Comparison of ENCODE assay signal across 30 mouse cellular contexts in genomic region chr10:99297721-99298120, GRCm38 (mm10). TPM values are rescaled to one million over a fixed set of nuclear protein-coding genes. Genes with fewer than 3 reads are reported as not detected.
DNase-seq lines count a peak whose midpoint lies in the region; ATAC-seq and TF ChIP-seq lines count a peak whose summit lies in the region.
"Had no signal": no experiment of that assay in that cellular context is flagged by ENCODE, and none has a peak within 500 bp of the region (broad histone marks: within the 10 kb centered on the region; RNA-seq: fewer than 3 reads in every experiment).

No protein-coding gene starts in this region.

- 29% methylated on average over 3 of the region's 3 CpGs for WGBS in lung, embryonic 16.5 days
- 53% methylated on average over 3 of the region's 3 CpGs for WGBS in lung, adult 2 months
- 56% methylated on average over 3 of the region's 3 CpGs for WGBS in limb, embryonic 10.5 days

- no peak overlapping the region for H3ac ChIP-seq in myocyte (ENCODE audit: control insufficient read depth, insufficient read length)

- no peak for DNase-seq in lung, adult 2 months
- peak; percentile 54 for DNase-seq in Muller cell, postnatal 12 days (ENCODE audit: inconsistent ontology term)
- no peak for DNase-seq in limb, embryonic 10.5 days (ENCODE audit: low spot score)
- no peak for DNase-seq in ovary, postnatal 10 days (ENCODE audit: low spot score)
- DNase-seq in gastrocnemius, postnatal 14 days = no peak
- DNase-seq: adrenal gland, postnatal 25 days; cerebellum, adult 18-20 months; cerebellum, postnatal 10 days; gastrocnemius, adult 2 months; heart, adult 2 months; kidney, adult 11 months; kidney, postnatal 25 days; retina, postnatal 1 day; right cerebral cortex, postnatal 25 days; spleen, adult 18-20 months; thymus, adult 2 months; thymus, postnatal 4 days had no signal

- no peak overlapping the region for H3K4me2 ChIP-seq in lung, embryonic 16.5 days (ENCODE audit: low read depth, low read length)
- peak overlapping the region; percentile 43 for H3K4me2 ChIP-seq in myocyte (ENCODE audit: low read depth)
- H3K4me2 ChIP-seq: forebrain, embryonic 15.5 days; heart, embryonic 12.5 days; hindbrain, embryonic 15.5 days; kidney, embryonic 15.5 days; liver, embryonic 11.5 days; neural tube, embryonic 13.5 days had no signal

- no peaks in the 10 kb centered on the region for H3K79me2 ChIP-seq in myocyte (ENCODE audit: control insufficient read depth, insufficient read depth)

- peak overlapping the region; percentile 27; the same call in 1 of the 2 replicates for H3K27ac ChIP-seq in lung, embryonic 16.5 days (ENCODE audit: low read length)
- H3K27ac ChIP-seq in limb, embryonic 10.5 days = peak overlapping the region; percentile 86; the same call in 1 of the 2 replicates
- H3K27ac ChIP-seq: forebrain, embryonic 15.5 days; gastrocnemius, adult 2 months; heart, adult 2 months; hindbrain, embryonic 15.5 days; kidney, embryonic 15.5 days; limb, embryonic 13.5 days; neural tube, embryonic 13.5 days had no signal

- H3K27me3 ChIP-seq in lung, embryonic 16.5 days (ENCODE audit: control insufficient read depth, insufficient read depth, low read depth, low read length) = no peaks in the 10 kb centered on the region
- no peaks in the 10 kb centered on the region for H3K27me3 ChIP-seq in limb, embryonic 10.5 days (ENCODE audit: low read depth, poor library complexity, severe bottlenecking)
- no peaks in the 10 kb centered on the region for H3K27me3 ChIP-seq in myocyte (ENCODE audit: control insufficient read depth, insufficient read depth, insufficient read length)
- H3K27me3 ChIP-seq: forebrain, embryonic 15.5 days; heart, embryonic 12.5 days; hindbrain, embryonic 15.5 days; kidney, embryonic 15.5 days; limb, embryonic 13.5 days; neural tube, embryonic 13.5 days had no signal

- peaks cover 15% of the 10 kb centered on the region for H3K4me1 ChIP-seq in lung, embryonic 16.5 days (replicated peaks; ENCODE audit: control insufficient read depth, insufficient read depth, low read length)
- H3K4me1 ChIP-seq in lung, adult 2 months (ENCODE audit: control insufficient read depth, insufficient read depth, low read length) = peaks cover 5% of the 10 kb centered on the region
- H3K4me1 ChIP-seq in limb, embryonic 10.5 days = peaks cover 37% of the 10 kb centered on the region

- peak; percentile 73 for ATAC-seq in lung, embryonic 16.5 days (ENCODE audit: low read depth)
- ATAC-seq in cerebellum, adult (ENCODE audit: insufficient number of reproducible peaks, low FRiP score, low TSS enrichment) = no peak
- ATAC-seq: forebrain, embryonic 15.5 days; inflammation-experienced regulatory T-cells, adult 6 months had no signal

- intact Hi-C loops in gastrocnemius, postnatal 14 days (cut with DNase I; ENCODE audit: low total_unique reads) = no loop called here

- TF ChIP-seq POLR2A in lung, adult 2 months (IDR thresholded peaks at IDR 0.05; ENCODE audit: borderline replicate concordance, extremely low read depth, low read depth, low read length) = no peak
- no peak for TF ChIP-seq POLR2A in myocyte (IDR thresholded peaks at IDR 0.05; ENCODE audit: insufficient read length, low read depth)

- no peaks in the 10 kb centered on the region for H3K9me3 ChIP-seq in lung, embryonic 16.5 days (ENCODE audit: control insufficient read depth, low read length)
- H3K9me3 ChIP-seq in limb, embryonic 10.5 days (replicated peaks) = no peaks in the 10 kb centered on the region
- H3K9me3 ChIP-seq: forebrain, embryonic 15.5 days; heart, embryonic 12.5 days; hindbrain, embryonic 15.5 days; kidney, embryonic 15.5 days; limb, embryonic 13.5 days; midbrain, embryonic 10.5 days; neural tube, embryonic 13.5 days had no signal

- H3K9ac ChIP-seq in lung, embryonic 16.5 days (ENCODE audit: low read length) = no peak overlapping the region
- H3K9ac ChIP-seq: forebrain, embryonic 15.5 days; heart, embryonic 12.5 days; hindbrain, embryonic 15.5 days; kidney, embryonic 15.5 days; limb, embryonic 13.5 days; neural tube, embryonic 13.5 days had no signal

- H3K36me3 ChIP-seq in lung, embryonic 16.5 days (ENCODE audit: control insufficient read depth, insufficient read depth, low read length) = no peaks in the 10 kb centered on the region
- no peaks in the 10 kb centered on the region for H3K36me3 ChIP-seq in limb, embryonic 10.5 days
- no peaks in the 10 kb centered on the region for H3K36me3 ChIP-seq in myocyte (ENCODE audit: control insufficient read depth, insufficient read depth)
- H3K36me3 ChIP-seq: forebrain, embryonic 15.5 days; G1E; heart, embryonic 12.5 days; hindbrain, embryonic 15.5 days; kidney, embryonic 15.5 days; limb, embryonic 13.5 days; midbrain, embryonic 10.5 days; neural tube, embryonic 13.5 days had no signal

- no peak overlapping the region for H3K4me3 ChIP-seq in lung, embryonic 16.5 days (ENCODE audit: low read length)
- H3K4me3 ChIP-seq in lung, adult 2 months (replicated peaks; ENCODE audit: extremely low read depth, low read depth, low read length) = no peak overlapping the region
- H3K4me3 ChIP-seq in limb, embryonic 10.5 days = no peak overlapping the region
- no peak overlapping the region for H3K4me3 ChIP-seq in myocyte
- H3K4me3 ChIP-seq: forebrain, embryonic 15.5 days; gastrocnemius, adult 2 months; heart, adult 2 months; heart, embryonic 12.5 days; hindbrain, embryonic 15.5 days; kidney, embryonic 15.5 days; limb, embryonic 13.5 days; midbrain, embryonic 10.5 days; neural tube, embryonic 13.5 days had no signal

- TF ChIP-seq CTCF in lung, adult 2 months (IDR thresholded peaks at IDR 0.05; ENCODE audit: insufficient read depth, low read length) = no peak

TF ChIP-seq in myocyte, 11 proteins besides CTCF, POLR2A, EP300 and RAD21:
- TF ChIP-seq MAX (IDR thresholded peaks at IDR 0.05; ENCODE audit: low read depth) = no peak
- TF ChIP-seq SRF (IDR thresholded peaks at IDR 0.05; ENCODE audit: control insufficient read depth, insufficient read length, low read depth) = no peak
- TF ChIP-seq E2F4 (IDR thresholded peaks at IDR 0.05; ENCODE audit: insufficient read depth) = no peak
- no peak for TF ChIP-seq MYOD1 (IDR thresholded peaks at IDR 0.05; ENCODE audit: control insufficient read depth in 1 of 3, insufficient read length in 2 of 3, low read depth in 2 of 3)
- TF ChIP-seq CEBPB (IDR thresholded peaks at IDR 0.05; ENCODE audit: insufficient read depth, poor library complexity, severe bottlenecking) = no peak
- no peak for TF ChIP-seq USF1 (IDR thresholded peaks at IDR 0.05; ENCODE audit: low read depth)
- no peak for TF ChIP-seq REST (IDR thresholded peaks at IDR 0.05; ENCODE audit: insufficient read depth, insufficient read length)
- TF ChIP-seq POLR2AphosphoS2 (IDR thresholded peaks at IDR 0.05; ENCODE audit: insufficient read length, low read depth) = no peak
TF ChIP-seq in myocyte: peak in this region for 0.

RNA-seq across cellular contexts. Expression of gene Dusp6, which starts 34.7 kb away (rescaled TPM):
- 79.3 and 80.3 TPM in 2 replicates for polyA plus RNA-seq in lung, embryonic 16.5 days (2015; fragmentation: Nextera tagmentation; extraction: Ambion mirVana)
- polyA plus RNA-seq in lung, adult 2 months (2012; rRNA removed) = 81.2 and 85.4 TPM in 2 replicates
- 206 and 223 TPM in 2 replicates for polyA plus RNA-seq in limb, embryonic 10.5 days (2016; fragmentation: Nextera tagmentation; extraction: Ambion mirVana)
- polyA plus RNA-seq in myocyte (2012; fragmentation: generic; extraction: Trizol) = 21.6 TPM
- total RNA-seq in gastrocnemius, postnatal 14 days (2021) = 10 to 100 TPM; 26.7 to 27.7 TPM
- polyA plus RNA-seq: G1E had no signal
